Mouse (Mus musculus): ENCODE results near the gene Slc4a4. TPM values are rescaled to one million over a fixed set of nuclear protein-coding genes. Genes with fewer than 3 reads are reported as not detected.

Gene Slc4a4
- polyA plus RNA-seq, 1 experiment from 2014 or later, result 2.6 TPM

- Histone ChIP-seq H3K9ac (ENCODE audit: low read length) (no peak overlapping the region), H3K4me2 (ENCODE audit: low read depth, low read length) (no peak overlapping the region), H3K9me3 (replicated peaks; ENCODE audit: control insufficient read depth, low read length) (no peaks in the 10 kb centered on the region), H3K36me3 (ENCODE audit: control insufficient read depth, insufficient read depth, low read length) (no peaks in the 10 kb centered on the region), H3K4me3 (replicated peaks; ENCODE audit: low read length) (no peak overlapping the region), H3K27ac (ENCODE audit: low read length) (no peak overlapping the region), H3K27me3 (ENCODE audit: control insufficient read depth, insufficient read depth, low read length) (no peaks in the 10 kb centered on the region), H3K4me1 (ENCODE audit: control insufficient read depth, insufficient read depth, low read length) (peaks cover 14% of the 10 kb centered on the region; the same call in 1 of the 2 replicates)
- WGBS, result 88% methylated on average over 2 of the region's 2 CpGs
- ATAC-seq (ENCODE audit: insufficient read depth, low FRiP score), result no peak
Measured at GRCm38 (mm10) chr5:89146276-89146675, 259.7 kb downstream of the Slc4a4 start.

- Histone ChIP-seq H3K27me3 (ENCODE audit: control insufficient read depth, insufficient read depth, low read length) (no peaks in the 10 kb centered on the region), H3K27ac (ENCODE audit: low read length) (no peak overlapping the region), H3K4me1 (ENCODE audit: control insufficient read depth, insufficient read depth, low read length) (peaks cover 14% of the 10 kb centered on the region; the same call in 1 of the 2 replicates), H3K9me3 (replicated peaks; ENCODE audit: control insufficient read depth, low read length) (no peaks in the 10 kb centered on the region), H3K36me3 (ENCODE audit: control insufficient read depth, insufficient read depth, low read length) (no peaks in the 10 kb centered on the region), H3K9ac (ENCODE audit: low read length) (no peak overlapping the region), H3K4me3 (replicated peaks; ENCODE audit: low read length) (no peak overlapping the region), H3K4me2 (ENCODE audit: low read depth, low read length) (no peak overlapping the region)
- 24% methylated on average over 13 of the region's 13 CpGs for WGBS
- no peak for ATAC-seq (ENCODE audit: insufficient read depth, low FRiP score)
Measured at GRCm38 (mm10) chr5:89147282-89147790, 260.7 kb downstream of the Slc4a4 start.

- Histone ChIP-seq H3K9me3 (replicated peaks; ENCODE audit: control insufficient read depth, low read length) (no peaks in the 10 kb centered on the region), H3K27me3 (ENCODE audit: control insufficient read depth, insufficient read depth, low read length) (no peaks in the 10 kb centered on the region), H3K4me3 (replicated peaks; ENCODE audit: low read length) (no peak overlapping the region), H3K4me1 (ENCODE audit: control insufficient read depth, insufficient read depth, low read length) (peaks cover 11% of the 10 kb centered on the region; the same call in 1 of the 2 replicates), H3K36me3 (ENCODE audit: control insufficient read depth, insufficient read depth, low read length) (no peaks in the 10 kb centered on the region), H3K9ac (ENCODE audit: low read length) (no peak overlapping the region), H3K4me2 (ENCODE audit: low read depth, low read length) (no peak overlapping the region), H3K27ac (ENCODE audit: low read length) (no peak overlapping the region)
- ATAC-seq (ENCODE audit: insufficient read depth, low FRiP score), result no peak
- 15% methylated on average over 2 of the region's 2 CpGs for WGBS
Measured at GRCm38 (mm10) chr5:89149436-89150040, 262.9 kb downstream of the Slc4a4 start.

- H3K4me3 ChIP-seq (replicated peaks; ENCODE audit: low read length), result no peak overlapping the region
- H3K27me3 ChIP-seq (ENCODE audit: control insufficient read depth, insufficient read depth, low read length), result no peaks in the 10 kb centered on the region
- WGBS, result 60% methylated on average over 3 of the region's 3 CpGs
- H3K27ac ChIP-seq (ENCODE audit: low read length), result no peak overlapping the region
- H3K36me3 ChIP-seq (ENCODE audit: control insufficient read depth, insufficient read depth, low read length), result no peaks in the 10 kb centered on the region
- peaks cover 11% of the 10 kb centered on the region; the same call in 1 of the 2 replicates for H3K4me1 ChIP-seq (ENCODE audit: control insufficient read depth, insufficient read depth, low read length)
- no peak for ATAC-seq (ENCODE audit: insufficient read depth, low FRiP score)
- no peak overlapping the region for H3K9ac ChIP-seq (ENCODE audit: low read length)
- no peak overlapping the region for H3K4me2 ChIP-seq (ENCODE audit: low read depth, low read length)
- H3K9me3 ChIP-seq (replicated peaks; ENCODE audit: control insufficient read depth, low read length), result no peaks in the 10 kb centered on the region
Measured at GRCm38 (mm10) chr5:89151076-89151475, 264.5 kb downstream of the Slc4a4 start.

GRCm38 (mm10) chr5:89171025-89171718, 284.6 kb downstream of the Slc4a4 start:
- H3K4me1 ChIP-seq (ENCODE audit: control insufficient read depth, insufficient read depth, low read length), result no peaks in the 10 kb centered on the region
- no peak overlapping the region for H3K9ac ChIP-seq (ENCODE audit: low read length)
- 81% methylated on average over 2 of the region's 2 CpGs for WGBS
- no peak overlapping the region for H3K4me3 ChIP-seq (replicated peaks; ENCODE audit: low read length)
- no peak for ATAC-seq (ENCODE audit: insufficient read depth, low FRiP score)
- no peak overlapping the region for H3K27ac ChIP-seq (ENCODE audit: low read length)
- H3K4me2 ChIP-seq (ENCODE audit: low read depth, low read length), result no peak overlapping the region
- H3K36me3 ChIP-seq (ENCODE audit: control insufficient read depth, insufficient read depth, low read length), result no peaks in the 10 kb centered on the region
- H3K27me3 ChIP-seq (ENCODE audit: control insufficient read depth, insufficient read depth, low read length), result no peaks in the 10 kb centered on the region
- no peaks in the 10 kb centered on the region for H3K9me3 ChIP-seq (replicated peaks; ENCODE audit: control insufficient read depth, low read length)

- Histone ChIP-seq H3K27me3 (ENCODE audit: control insufficient read depth, insufficient read depth, low read length) (no peaks in the 10 kb centered on the region), H3K9me3 (replicated peaks; ENCODE audit: control insufficient read depth, low read length) (no peaks in the 10 kb centered on the region), H3K36me3 (ENCODE audit: control insufficient read depth, insufficient read depth, low read length) (no peaks in the 10 kb centered on the region), H3K9ac (ENCODE audit: low read length) (no peak overlapping the region), H3K4me2 (ENCODE audit: low read depth, low read length) (no peak overlapping the region), H3K4me3 (replicated peaks; ENCODE audit: low read length) (no peak overlapping the region), H3K27ac (ENCODE audit: low read length) (no peak overlapping the region), H3K4me1 (ENCODE audit: control insufficient read depth, insufficient read depth, low read length) (no peaks in the 10 kb centered on the region)
- 58% methylated on average over 3 of the region's 3 CpGs for WGBS
- no peak for ATAC-seq (ENCODE audit: insufficient read depth, low FRiP score)
Measured at GRCm38 (mm10) chr5:89190063-89190462, 303.4 kb downstream of the Slc4a4 start.

- Histone ChIP-seq H3K4me1 (ENCODE audit: control insufficient read depth, insufficient read depth, low read length) (no peaks in the 10 kb centered on the region), H3K4me2 (ENCODE audit: low read depth, low read length) (no peak overlapping the region), H3K9me3 (replicated peaks; ENCODE audit: control insufficient read depth, low read length) (no peaks in the 10 kb centered on the region), H3K4me3 (replicated peaks; ENCODE audit: low read length) (no peak overlapping the region), H3K36me3 (ENCODE audit: control insufficient read depth, insufficient read depth, low read length) (no peaks in the 10 kb centered on the region), H3K9ac (ENCODE audit: low read length) (no peak overlapping the region), H3K27ac (ENCODE audit: low read length) (no peak overlapping the region), H3K27me3 (ENCODE audit: control insufficient read depth, insufficient read depth, low read length) (no peaks in the 10 kb centered on the region)
- ATAC-seq (ENCODE audit: insufficient read depth, low FRiP score), result no peak
- WGBS, result 70% methylated on average over 3 of the region's 3 CpGs
Measured at GRCm38 (mm10) chr5:89194654-89195053, 308.0 kb downstream of the Slc4a4 start.

- H3K36me3 ChIP-seq (ENCODE audit: control insufficient read depth, insufficient read depth, low read length), result no peaks in the 10 kb centered on the region
- H3K27ac ChIP-seq (ENCODE audit: low read length), result no peak overlapping the region
- no peak overlapping the region for H3K9ac ChIP-seq (ENCODE audit: low read length)
- no peaks in the 10 kb centered on the region for H3K27me3 ChIP-seq (ENCODE audit: control insufficient read depth, insufficient read depth, low read length)
- H3K4me1 ChIP-seq (ENCODE audit: control insufficient read depth, insufficient read depth, low read length), result no peaks in the 10 kb centered on the region
- no peak overlapping the region for H3K4me2 ChIP-seq (ENCODE audit: low read depth, low read length)
- H3K4me3 ChIP-seq (replicated peaks; ENCODE audit: low read length), result no peak overlapping the region
- no peak for ATAC-seq (ENCODE audit: insufficient read depth, low FRiP score)
- 76% methylated on average over 2 of the region's 2 CpGs for WGBS
- H3K9me3 ChIP-seq (replicated peaks; ENCODE audit: control insufficient read depth, low read length), result no peaks in the 10 kb centered on the region
Measured at GRCm38 (mm10) chr5:89198501-89198900, 311.9 kb downstream of the Slc4a4 start.

- no peak overlapping the region for H3K9ac ChIP-seq (ENCODE audit: low read length)
- ATAC-seq (ENCODE audit: insufficient read depth, low FRiP score), result no peak
- 69% methylated on average over 7 of the region's 7 CpGs for WGBS
- no peaks in the 10 kb centered on the region for H3K36me3 ChIP-seq (ENCODE audit: control insufficient read depth, insufficient read depth, low read length)
- H3K4me3 ChIP-seq (replicated peaks; ENCODE audit: low read length), result no peak overlapping the region
- no peaks in the 10 kb centered on the region for H3K27me3 ChIP-seq (ENCODE audit: control insufficient read depth, insufficient read depth, low read length)
- no peak overlapping the region for H3K27ac ChIP-seq (ENCODE audit: low read length)
- H3K4me1 ChIP-seq (ENCODE audit: control insufficient read depth, insufficient read depth, low read length), result 0 out of 2 replicates have a peak, but pooled peaks cover 5% of the 10 kb centered on the region
- no peak overlapping the region for H3K4me2 ChIP-seq (ENCODE audit: low read depth, low read length)
- H3K9me3 ChIP-seq (replicated peaks; ENCODE audit: control insufficient read depth, low read length), result no peaks in the 10 kb centered on the region
Measured at GRCm38 (mm10) chr5:89209973-89210703, 323.5 kb downstream of the Slc4a4 start.

Data from stomach, embryonic 16.5 days (tissue).